Mouse (Mus musculus) embryonic fibroblast, embryonic 13.5 days (primary cell): ENCODE data around the gene Pbx1. TPM values are rescaled to one million over a fixed set of nuclear protein-coding genes. Genes with fewer than 3 reads are reported as not detected.

Experiments used
- H3K27ac ChIP-seq: 2 replicates; pipeline ENCODE4 v1.5.1; 2012; ENCODE audit warnings: low read length, control low read depth, inconsistent platforms; ENCODE audit not compliant: insufficient read depth
- H3K4me1 ChIP-seq: 2 replicates; pipeline ENCODE4 v1.6.1; 2011; ENCODE audit warnings: low read length; ENCODE audit not compliant: control insufficient read depth, insufficient read depth
- H3K4me3 ChIP-seq: 2 replicates; pipeline ENCODE4 v1.5.1; 2011; ENCODE audit warnings: mild to moderate bottlenecking, control low read depth, low read length; ENCODE audit not compliant: insufficient read depth
- CTCF ChIP-seq: IDR thresholded peaks from 2 replicates; pipeline ENCODE4 v1.5.1; 2011; ENCODE audit warnings: mild to moderate bottlenecking, control low read depth, low read length, moderate library complexity, borderline replicate concordance; ENCODE audit not compliant: insufficient read depth
- POLR2A ChIP-seq: IDR thresholded peaks from 2 replicates; pipeline ENCODE4 v1.6.1; 2011; ENCODE audit warnings: low read depth, mild to moderate bottlenecking, control low read depth, low read length, moderate library complexity
- polyA plus RNA-seq: library from polyadenylated mRNA; stranded (reverse); fragments of >200 nt; gene quantifications from 2 replicates; pipeline ENCODE4 v1.2.4, GENCODE M21; 2011; ENCODE audit warnings: low read depth; ENCODE audit not compliant: missing spikeins, insufficient read length

Gene Pbx1
- polyA plus RNA-seq, 1 experiment = 117 TPM

GRCm38 (mm10) chr1:168318899-168319469, 113.1 kb downstream of the Pbx1 start:
- H3K27ac ChIP-seq = no peak overlapping the region
- no peak for TF ChIP-seq CTCF
- no peak for TF ChIP-seq POLR2A
- peaks cover 8% of the 10 kb centered on the region; the same call in 1 of the 2 replicates for H3K4me1 ChIP-seq
- H3K4me3 ChIP-seq = no peak overlapping the region

- Histone ChIP-seq H3K4me1 (peaks cover 8% of the 10 kb centered on the region), H3K27ac (no peak overlapping the region), H3K4me3 (no peak overlapping the region)
- TF ChIP-seq CTCF (no peak), POLR2A (no peak)
Measured at GRCm38 (mm10) chr1:168313772-168314171, 118.3 kb downstream of the Pbx1 start.

GRCm38 (mm10) chr1:168312710-168313447, 119.2 kb downstream of the Pbx1 start:
- no peak for TF ChIP-seq POLR2A
- TF ChIP-seq CTCF = no peak
- no peak overlapping the region for H3K27ac ChIP-seq
- H3K4me1 ChIP-seq = peaks cover 6% of the 10 kb centered on the region; the same call in 1 of the 2 replicates
- no peak overlapping the region for H3K4me3 ChIP-seq

DNA sequence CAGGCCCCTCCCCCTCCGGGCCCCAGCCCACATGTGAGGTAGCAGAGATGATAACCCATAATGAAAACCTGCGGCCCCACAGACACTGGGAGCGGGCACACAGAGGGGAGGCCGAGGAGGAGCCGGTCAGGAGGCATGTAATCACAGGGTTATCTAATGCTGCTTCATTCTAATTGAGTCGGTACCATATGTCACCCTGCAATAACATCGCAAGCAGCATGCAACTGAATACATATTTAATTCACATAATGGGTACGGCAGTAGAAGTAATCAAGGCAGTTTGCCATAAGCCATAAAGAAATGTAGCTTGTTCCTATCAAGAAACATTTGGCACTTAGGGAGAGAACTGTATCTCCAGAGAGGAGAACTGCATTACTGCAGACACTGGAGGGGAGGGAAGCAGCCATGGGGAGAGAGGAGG, 123.0 kb downstream of the Pbx1 start:
- H3K4me3 ChIP-seq = no peak overlapping the region
- H3K27ac ChIP-seq = no peak overlapping the region
- peaks cover 2% of the 10 kb centered on the region; the same call in 1 of the 2 replicates for H3K4me1 ChIP-seq
- no peak for TF ChIP-seq POLR2A
- TF ChIP-seq CTCF = no peak

DNA sequence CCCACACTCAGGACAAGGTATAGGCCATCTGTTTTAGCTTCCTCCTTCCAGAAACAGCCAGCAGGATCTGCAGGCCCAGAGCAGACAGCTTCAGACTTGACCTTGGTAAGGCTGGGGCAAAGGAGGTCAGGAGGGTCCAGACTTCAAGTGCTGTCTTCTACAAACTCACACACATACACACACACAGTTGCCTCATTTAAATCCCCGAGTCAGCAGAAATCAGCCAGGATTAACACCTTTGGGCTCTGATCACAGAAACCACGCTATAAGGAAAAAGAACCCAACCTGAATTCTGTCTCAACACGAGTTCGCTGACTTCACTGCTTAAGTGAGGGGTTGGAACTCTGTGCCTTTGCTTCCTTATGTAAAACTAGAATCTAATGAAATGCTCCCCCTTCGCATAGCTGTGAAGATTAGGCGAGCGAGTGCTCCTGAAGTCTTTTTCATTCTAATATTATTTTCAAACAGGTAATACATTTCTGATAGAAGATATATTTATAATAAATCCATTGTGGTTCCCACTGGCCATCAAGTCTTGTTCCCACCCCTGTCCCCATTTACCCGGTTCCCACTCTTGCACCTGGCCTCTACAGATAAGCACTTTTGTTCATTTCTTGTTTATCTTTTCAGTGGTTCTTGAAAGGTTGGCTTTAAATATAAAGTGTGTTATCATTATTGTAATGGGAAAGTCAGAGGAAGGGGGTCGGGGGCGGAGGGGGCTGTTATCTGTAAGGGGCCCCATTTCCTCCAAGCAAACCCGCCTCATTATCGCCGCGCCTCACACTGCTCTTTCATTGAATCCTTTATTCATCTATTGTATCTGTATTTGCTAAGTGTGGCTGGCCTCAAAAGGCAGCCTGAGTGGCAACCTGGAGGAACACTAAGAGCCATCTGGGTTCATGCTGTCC, 124.5 kb downstream of the Pbx1 start:
- Histone ChIP-seq H3K4me3 (no peak overlapping the region), H3K27ac (no peak overlapping the region), H3K4me1 (peaks cover 2% of the 10 kb centered on the region; the same call in 1 of the 2 replicates)
- TF ChIP-seq POLR2A = no peak
- TF ChIP-seq CTCF = no peak

GRCm38 (mm10) chr1:168300505-168300904, 131.6 kb downstream of the Pbx1 start:
- H3K4me1 ChIP-seq = no peaks in the 10 kb centered on the region
- H3K4me3 ChIP-seq = no peak overlapping the region
- H3K27ac ChIP-seq = no peak overlapping the region
- TF ChIP-seq CTCF (no peak), POLR2A (no peak)

- Histone ChIP-seq H3K27ac (no peak overlapping the region), H3K4me1 (no peaks in the 10 kb centered on the region)
Measured at GRCm38 (mm10) chr1:168299928-168300365, 132.1 kb downstream of the Pbx1 start.

GRCm38 (mm10) chr1:168299181-168299580, 132.9 kb downstream of the Pbx1 start:
- no peaks in the 10 kb centered on the region for H3K4me1 ChIP-seq
- no peak overlapping the region for H3K4me3 ChIP-seq
- TF ChIP-seq POLR2A (no peak), CTCF (no peak)
- no peak overlapping the region for H3K27ac ChIP-seq

More at GRCm38 (mm10) chr1:168299928-168300365, 132.1 kb downstream of the Pbx1 start:
- no peak overlapping the region for H3K4me3 ChIP-seq
- no peak for TF ChIP-seq CTCF

- no peak overlapping the region for H3K4me3 ChIP-seq
- TF ChIP-seq CTCF (no peak), POLR2A (no peak)
Measured at GRCm38 (mm10) chr1:168296290-168296689, 135.8 kb downstream of the Pbx1 start.

More at GRCm38 (mm10) chr1:168296290-168296689, 135.8 kb downstream of the Pbx1 start:
- Histone ChIP-seq H3K4me1 (no peaks in the 10 kb centered on the region), H3K27ac (no peak overlapping the region)
